Mouse (Mus musculus) adrenal gland, adult (tissue): ENCODE measurements around the gene Cadps.

Experiments used
- DNase-seq, 2 experiments: peaks; one replicate each; pipeline ENCODE4 v3.0.0; 2022 to 2023; ENCODE audit warnings: low spot score in 1 of 2; ENCODE audit not compliant: inconsistent age in 2 of 2

Cadps gene

DNA sequence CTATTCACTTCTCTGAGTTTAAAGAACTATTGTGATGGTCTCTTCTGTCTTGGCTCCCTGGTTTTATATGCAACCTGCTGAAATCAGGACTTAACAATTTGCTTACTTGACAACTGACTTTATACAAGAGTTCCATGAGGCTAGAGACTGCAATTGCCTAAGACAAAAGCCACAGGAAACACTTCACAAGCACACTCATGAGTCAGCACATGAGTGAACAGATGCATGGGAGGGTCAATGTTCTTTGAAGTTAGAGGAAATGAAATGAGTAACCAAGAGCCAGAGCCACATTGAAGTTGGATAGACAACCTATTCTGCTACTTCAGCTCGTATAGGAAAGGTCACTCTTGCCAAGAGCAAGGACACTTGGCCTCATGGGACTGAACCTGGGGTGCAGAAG lies 71.1 kb downstream of the Cadps start:
- DNase-seq = peak in 1 of 2 experiments; percentile 36

DNA sequence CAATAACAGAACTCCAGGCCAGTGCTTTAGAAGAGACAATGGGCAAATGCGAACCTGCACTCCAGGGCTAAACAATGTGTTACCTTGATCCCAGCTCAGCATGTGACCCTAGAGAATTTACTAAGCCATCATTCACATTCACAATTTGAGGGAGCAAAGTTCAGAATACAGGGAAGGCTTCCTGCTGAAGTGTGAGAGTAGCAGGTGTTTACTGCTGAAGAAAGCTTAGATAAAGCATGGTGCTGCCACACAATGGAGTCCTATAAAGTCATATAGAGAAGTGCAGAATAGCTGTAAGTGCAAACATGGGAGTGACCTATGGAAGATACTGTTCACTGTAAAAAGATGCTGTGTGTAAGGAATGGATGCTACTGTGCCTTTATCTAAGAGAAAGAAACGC lies 91.9 kb downstream of the Cadps start:
- DNase-seq = no peak

DNA sequence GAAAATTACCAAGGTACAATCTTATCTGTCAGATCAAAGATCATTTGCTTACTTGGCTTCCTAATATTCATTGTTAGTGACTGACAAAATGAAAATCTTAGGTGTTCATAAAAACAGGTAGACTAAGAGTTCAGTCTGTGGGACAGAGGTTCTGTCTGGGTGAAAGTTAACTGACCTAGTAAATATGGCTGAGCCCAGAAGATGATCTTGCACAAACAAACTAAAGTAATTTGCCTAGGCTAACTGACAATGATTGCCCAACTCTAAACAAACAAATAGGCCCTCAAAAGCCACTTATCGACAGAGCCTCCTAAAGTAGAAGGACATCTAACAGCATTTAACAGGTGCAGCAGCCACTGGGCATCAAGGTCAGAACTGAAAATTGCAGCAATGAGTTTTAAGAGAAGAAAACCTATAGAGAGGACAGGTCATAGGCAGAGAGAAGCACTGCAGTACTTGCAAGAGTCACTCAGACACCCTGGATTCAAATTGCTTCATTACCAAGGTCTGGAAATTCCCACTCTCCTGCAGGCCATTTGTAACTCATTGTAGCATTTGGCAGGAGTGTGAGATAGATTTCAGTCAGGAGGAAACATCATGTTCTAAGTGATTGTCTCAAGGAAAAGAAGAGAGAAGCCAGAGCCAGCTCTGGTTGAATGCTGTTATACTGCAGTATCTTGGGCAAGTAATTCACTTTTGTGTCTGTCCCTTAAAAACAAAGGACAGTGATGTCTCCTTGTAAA lies 100.3 kb downstream of the Cadps start:
- peak in 1 of 2 experiments; percentile 20 for DNase-seq

DNA sequence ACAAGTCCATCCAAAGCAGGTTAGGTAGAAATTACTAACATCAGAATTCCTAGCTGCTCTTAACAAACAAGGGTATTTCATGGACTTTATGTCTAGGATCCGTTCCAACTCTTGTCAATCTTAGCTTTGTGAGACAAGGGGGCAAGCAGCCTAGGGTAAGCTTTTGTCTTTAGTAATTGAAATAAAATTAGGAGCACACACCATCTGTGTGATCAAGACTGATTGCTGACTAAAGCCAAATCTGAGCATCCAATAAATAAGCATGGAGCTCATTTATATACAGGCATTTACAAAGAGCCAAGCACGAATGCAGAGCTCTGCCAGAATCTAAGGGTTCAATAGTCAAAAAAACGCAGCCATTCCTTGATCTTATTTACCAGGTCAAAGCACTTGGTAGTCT lies 104.1 kb downstream of the Cadps start:
- DNase-seq = no peak

DNA sequence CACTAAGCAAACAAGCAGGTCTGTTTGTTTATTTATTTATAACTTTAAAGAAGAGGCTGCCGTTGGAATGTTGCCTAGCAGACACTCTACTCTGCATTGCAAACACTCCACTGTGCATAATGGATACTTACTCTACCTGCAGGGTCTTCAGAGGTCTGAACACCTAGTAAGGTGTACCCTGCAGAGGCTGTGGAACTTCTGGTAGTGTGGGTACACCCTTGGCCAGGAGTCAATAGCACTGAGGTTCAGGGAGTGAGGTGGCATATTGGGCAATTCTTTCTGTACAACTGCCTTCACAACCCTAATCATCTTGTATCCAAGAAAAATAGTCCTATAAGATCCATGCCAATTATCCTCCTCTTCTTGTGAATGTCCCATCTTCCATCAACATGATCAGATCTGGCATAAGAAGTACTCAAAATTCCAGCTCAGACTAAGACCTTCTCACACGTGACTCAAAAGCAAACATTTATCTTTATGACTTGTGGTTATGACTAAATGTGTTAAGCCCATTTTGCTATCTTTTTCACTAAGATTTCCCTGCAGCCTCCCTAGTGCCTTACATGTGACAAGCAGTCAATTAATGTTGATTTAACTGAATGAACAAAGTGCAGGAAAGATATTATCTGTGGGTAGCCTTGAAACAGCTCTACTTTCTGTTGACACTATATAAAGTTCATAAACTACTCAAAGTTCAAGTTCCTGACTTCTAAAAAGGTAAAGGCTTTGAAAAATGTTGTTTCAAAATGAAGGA lies 106.8 kb downstream of the Cadps start:
- no peak for DNase-seq

DNA sequence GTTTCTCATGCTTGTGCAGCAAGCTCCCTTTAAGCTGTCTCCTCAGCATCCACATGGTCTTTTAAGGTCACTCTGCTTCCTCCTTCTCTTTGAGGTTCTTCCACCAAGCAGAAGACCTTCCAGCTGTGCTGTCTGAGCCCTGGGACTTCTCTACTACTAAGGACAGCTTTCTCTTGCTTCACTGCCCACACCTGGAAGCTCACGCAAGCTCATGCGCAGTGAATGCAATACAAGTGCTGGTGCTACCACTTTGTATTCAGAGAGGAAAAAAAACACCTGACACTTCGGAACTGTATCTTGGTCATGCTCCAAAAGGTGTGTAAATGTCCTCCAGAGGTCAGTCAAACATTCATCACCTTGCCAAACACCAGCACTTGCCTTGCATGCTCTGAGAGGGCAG lies 115.5 kb downstream of the Cadps start:
- no peak for DNase-seq

DNA sequence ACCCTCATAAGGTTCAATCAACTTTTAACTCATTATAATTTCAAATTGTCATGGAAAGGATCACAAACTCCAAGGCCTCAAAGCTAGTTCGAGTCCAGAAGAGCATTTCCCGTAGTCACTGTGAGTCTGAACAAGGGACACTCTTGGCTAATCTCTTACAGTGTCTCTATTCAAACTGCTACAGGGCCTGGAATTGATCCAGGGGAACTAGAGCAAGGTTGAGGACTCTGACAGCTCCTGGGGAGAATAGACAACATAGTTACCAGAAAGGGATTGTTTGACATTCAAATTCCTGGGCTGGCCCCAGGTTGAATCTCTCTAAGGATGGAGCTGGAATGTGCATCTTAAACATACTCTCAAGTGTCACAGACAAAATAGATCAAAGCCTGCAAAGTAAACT lies 118.4 kb downstream of the Cadps start:
- DNase-seq = no peak

DNA sequence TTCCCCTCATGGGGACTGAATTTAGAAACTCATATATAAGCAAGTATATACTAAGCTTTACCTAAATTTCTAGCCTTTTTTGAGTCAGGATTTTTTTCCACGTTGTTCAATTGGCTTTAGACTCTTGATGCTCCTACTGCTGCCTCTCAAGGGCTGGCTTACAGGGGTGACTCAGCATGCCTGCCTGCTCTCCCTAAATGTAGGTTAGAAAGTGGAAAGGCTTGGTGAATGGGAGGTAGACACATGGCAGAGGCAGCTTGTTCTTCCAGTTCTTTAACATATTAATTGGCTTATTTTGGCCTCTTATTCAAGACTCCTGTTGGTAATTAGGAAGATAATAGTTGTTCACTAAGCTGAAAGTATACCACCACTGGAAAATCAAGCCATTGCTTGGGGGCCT lies 132.7 kb downstream of the Cadps start:
- DNase-seq = no peak

DNA sequence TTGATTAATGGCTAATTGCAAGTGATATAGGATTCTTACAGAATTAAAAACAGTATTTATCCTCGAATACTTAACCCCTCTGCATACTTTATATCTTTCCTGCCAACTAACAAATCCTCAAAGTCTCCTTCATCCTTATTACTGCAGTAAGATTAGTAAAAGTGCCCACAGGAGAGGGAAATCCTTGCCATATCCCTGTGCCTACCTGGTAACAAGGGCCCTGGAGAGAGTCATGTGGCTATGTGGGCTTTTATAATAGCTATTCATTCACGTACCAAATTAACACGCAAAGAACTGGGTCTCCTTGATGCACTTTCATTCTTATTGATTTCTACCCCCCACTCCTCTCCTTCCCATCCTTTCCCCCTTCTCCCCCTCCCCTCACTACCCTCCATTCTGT lies 137.9 kb downstream of the Cadps start:
- DNase-seq = no peak

DNA sequence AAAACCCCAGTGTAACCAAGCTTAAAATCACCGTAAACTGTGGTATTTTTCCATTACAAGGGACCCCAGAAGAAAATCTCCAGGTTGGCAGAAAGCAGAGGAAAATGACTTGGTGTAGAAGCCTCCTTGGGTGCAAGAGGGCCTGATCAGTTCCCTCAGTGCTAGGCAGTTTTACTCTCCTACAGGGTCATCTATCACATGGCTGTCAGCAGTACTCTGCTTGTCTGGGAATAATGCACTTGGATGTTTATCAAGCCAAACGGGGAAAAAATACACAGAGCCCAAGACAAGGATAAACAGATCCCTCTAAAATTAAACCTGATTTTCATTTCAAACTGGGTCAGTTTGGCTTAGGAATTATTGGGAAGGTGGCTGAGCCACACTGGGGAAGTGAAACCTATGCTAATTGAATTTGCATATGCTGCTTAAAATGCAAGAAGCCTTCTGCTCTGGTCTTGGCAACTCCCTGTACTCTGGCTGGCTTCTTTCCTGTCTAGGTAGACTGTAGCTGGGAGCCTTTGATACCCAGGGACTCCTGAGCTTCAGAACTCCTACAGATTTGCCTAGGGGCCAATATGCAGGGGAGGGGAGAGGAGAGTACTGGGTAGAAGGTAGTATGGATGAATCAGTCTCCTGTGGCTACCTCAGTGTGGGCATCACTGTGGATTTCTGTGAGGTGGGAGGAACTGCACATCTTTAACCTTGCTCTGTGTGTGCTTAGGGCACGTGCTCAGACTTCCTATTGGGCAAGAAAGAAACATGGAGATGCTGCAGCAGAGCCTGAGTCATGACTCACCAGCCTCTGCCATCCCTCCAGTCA lies 141.8 kb downstream of the Cadps start:
- DNase-seq = no peak

DNA sequence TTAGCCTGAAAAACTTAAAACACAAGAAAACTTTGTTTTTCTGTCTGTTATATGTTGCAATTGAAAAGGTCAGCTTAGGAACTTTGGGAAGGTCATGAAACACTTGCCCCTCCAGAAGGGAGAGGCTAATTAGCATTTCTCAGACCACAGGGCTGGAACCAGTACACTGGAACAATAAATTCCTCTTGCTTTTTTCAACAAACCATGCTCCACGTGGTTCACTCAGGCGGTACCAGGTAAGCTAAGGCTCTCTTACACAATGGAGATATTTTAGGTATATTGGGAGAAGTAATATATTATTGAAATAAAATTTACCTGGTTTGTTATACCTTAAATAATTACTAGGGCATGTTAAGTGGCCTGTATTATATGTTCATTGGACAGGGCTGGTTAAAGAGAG lies 161.4 kb downstream of the Cadps start:
- no peak for DNase-seq

DNA sequence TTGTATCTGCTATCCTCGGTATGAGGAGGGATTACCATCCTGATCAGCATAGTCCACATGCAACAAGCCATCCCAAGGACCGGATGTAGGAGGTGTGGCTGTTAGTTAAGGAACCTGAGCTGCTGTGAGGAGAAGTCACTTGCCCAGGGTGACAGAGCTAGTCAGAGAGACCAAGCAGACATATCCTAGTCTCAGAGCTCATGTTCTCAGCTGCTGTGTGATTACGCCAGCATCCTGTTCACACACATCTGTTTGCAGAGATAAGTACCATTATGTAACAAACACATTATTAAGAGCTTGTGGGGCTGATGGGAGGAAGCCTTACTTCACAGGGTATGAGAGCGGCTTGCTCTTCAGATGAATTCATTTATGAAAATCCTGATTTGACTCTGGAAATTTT lies 165.5 kb downstream of the Cadps start:
- peak; percentile 7 to 29 for DNase-seq

DNA sequence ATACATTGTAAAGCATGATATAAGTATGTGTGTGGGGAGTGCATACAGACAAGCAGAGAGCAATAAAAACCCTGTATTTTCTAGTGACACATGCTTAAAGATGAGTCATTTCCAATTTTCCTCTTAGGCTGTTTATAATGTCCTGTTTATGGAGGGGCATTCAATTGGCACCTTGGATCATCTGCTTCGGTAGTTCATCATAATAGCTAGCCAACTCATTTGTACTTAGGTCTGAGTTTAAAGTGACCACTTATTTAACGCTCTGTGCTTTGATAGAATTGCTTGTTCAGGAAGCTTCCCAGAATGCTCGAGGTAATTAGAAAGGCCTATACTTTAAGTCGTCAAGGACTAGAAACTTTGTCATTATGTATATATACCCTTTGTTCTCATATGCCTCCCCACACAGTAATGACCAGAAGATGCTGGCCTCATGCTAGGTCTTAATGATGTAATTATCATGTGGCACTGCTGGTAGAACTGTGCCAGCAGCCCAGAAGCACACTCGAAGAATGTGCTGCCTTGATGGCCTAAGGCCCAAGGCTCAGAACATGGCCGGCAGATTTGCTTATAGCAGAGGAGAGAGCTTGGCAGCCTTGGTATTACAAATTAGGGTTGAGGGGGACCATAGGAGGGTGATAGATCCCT lies 179.9 kb downstream of the Cadps start:
- no peak for DNase-seq

DNA sequence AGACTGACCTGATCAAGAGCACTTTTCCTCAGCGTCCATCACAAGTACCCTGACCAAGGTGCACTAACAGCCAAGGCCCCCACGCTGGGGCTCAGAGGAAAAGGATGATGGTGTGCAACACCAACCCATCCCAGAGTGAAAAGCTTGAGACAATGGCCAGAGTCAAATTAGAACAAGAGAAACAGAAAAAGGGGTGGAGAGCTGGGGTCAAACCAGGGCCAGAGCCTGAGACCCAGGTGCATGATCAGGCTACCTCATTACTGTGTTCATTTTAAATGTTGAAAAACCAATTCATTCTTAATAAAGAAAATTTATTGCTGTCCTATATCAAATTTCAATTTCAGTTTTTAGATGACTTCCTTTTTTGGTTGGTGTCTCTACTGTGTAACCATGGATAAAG lies 184.1 kb downstream of the Cadps start:
- DNase-seq = no peak

DNA sequence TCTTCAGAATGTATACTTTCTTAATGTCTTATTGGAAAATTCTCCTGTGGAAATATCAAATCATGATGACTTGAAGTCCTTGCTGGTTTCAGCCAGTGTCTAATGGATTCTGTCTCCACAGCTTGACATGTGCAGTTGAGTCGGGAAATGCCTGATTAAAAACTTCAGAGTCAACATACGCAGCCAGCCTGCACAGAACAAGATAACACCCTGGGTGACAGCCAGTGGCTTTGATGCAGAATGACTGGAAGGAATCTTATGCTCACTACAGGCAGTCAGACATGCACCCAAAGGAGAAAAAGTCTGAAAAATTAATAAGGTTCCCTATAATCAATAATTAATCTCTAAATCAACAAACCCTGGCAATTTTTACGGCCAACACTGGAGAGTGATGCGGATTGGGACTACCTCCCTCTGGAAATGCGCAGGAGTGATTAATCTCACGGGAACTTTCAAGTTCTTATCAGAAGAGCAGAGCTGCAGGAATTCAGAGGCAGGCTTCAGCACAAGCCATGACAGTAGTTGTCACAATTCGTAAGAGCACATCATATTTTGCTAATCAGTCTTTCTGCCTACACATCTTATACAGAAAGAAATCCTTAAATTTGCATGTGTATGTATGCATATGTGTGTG lies 185.6 kb downstream of the Cadps start:
- no peak for DNase-seq

DNA sequence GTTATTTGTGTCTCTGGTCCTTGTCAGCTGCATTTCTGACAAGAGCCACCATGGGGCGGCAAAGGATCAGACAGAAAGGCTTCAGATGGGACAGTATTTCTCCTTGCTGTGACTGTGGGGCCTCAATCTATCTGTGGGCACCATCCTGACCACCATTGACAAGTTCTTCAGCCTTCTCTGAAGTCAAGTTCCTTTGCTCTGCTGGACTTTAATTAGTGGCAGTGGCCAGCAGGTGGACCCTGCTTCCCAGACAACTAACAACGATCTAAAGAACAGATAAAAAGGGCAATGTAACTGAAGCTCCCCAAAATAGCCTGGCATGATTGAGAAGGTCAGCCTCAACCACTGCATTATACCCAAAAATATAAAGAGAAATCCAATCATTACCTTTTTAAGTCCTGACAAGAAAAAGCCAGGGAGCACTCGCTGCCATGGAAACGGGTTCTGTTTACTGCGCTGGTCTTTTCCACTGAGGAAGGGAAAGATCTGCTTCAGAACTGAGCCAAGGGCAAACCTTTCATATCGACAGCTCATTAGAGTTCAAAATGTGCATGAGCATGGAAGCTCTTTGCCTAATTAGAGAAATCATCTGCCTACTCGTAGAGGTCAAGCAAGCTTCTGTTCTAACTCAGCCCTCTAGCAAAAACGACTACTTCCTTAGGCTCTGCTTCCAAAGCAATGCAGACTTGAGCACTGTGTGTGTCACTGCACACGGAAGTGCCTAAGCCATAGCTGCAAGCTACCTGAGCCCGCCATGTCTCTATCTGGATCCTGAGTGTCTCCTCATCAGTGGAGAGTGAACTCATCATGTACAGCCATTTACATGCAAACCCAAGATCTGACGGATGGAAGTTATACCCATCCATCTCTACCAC lies 198.4 kb downstream of the Cadps start:
- DNase-seq = peak; percentile 39 to 77

DNA sequence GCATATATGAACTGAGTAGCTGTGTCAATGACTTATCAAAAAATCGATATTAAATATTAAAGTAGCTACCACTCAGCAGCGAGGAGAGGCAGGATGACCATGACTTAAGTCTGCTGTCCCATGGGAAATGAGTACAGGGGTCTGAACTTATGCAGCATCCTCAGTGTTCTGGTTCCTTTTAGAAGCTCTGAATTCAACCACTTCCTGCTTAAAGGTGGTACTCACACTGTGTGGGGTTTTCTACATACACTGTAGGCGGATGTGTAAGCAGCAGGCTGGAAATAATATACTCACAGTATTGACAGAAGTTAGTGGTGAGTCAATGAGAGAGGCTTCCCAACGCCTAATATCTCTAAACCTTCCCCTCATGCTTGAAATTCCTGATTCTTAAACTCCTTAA lies 215.9 kb downstream of the Cadps start:
- DNase-seq = no peak

DNA sequence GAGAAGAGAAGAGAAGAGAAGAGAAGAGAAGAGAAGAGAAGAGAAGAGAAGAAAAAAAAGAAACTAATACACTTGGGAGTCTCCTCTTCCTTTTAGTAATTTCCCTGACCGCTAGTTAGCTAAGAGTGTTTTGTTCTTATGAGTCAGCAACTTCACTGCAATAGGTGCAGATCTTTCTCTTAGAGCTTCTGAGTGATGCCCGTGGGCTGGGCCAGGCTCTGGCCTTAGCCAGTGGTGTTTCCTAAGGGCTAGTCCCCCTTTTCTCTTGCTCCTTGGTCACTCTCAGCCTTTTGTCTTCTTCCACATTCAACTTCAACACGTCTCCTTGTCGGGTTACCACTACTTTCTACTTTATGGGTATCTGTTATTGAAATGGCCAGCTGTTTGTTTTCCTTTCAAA lies 216.7 kb downstream of the Cadps start:
- DNase-seq = no peak

DNA sequence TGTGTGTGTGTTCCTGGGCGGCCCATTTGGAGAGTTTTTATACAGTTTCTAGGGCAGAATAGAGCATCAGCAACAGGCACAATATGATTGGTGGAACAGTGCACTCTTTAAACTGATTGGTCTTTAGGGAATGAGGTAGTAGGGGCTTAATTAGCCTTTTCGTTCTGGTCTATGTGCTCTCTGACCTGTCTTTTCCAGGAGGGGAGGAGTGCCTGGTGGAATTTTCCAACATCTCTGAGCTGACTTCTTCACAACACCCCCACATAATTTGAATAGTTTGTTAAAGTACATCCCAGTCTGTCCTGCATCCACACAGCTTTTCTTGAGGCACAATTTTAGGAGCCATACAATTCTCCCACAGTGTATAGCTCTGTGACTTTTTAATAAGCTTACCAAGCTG lies 220.8 kb downstream of the Cadps start:
- DNase-seq = no peak

DNA sequence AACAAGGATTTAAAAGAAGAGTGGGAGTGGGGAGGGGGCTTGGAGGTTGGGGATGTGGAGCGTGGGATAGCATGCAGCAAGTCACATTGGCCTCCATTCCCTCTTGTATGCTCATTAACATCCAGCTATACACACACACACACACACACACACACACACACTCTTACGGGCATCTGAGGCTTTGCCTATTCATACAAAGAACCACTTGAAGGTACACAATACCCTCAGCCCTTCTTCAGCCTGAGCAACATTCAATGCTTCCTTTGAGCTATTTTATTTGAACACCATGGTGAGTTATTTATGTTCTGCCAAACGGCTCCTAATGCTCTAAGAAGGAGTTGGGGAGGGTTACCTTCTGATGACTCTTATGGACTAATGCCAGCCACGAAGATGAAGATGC lies 227.6 kb downstream of the Cadps start:
- no peak for DNase-seq
